Mouse (Mus musculus) gastrocnemius, postnatal 10 days (tissue): ENCODE measurements at regions not wholly inside any gene's neighbourhood (a gene's known extent, or its start where the extent isn't known, plus 50 kb on each side); places are given as distances from the start of the nearest gene placed in this dataset.

Experiments used
- DNase-seq: peaks from one replicate; pipeline ENCODE4 v3.0.0; 2021; ENCODE audit warnings: mixed read lengths

GRCm38 (mm10) chr14:80789131-80789530 is 805.2 kb downstream of the Olfm4 start:
- DNase-seq: no peak

DNA sequence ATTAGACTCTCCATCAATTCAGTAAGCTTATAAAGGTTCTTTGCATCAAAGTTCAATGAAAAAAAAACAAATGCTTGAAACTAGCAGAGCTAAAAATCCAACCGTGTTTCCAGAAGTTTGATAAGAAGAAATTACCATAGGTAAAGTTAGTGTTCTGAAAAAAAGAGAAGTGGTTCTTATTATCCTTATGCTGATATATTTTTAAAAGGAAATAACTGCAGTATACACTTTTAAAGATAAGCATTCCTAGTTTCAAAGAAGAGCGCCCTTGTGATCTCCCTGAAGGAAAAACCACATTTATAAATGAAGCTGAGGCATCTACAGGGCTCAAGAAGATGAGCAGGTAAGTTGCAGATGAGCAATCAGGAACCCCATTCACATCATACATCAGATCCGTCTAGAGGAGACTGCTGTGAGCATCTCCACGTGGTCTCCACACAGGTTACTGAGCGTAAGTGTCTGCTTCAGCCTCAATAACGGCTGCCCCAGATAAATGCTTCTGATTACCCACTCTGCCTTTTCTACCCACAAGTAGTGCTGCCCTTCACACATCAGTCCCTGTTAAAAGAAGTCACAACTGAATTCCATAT is 815.6 kb downstream of the Olfm4 start:
- DNase-seq: no peak

GRCm38 (mm10) chr14:80830476-80830875 is 846.6 kb downstream of the Olfm4 start:
- DNase-seq: no peak

GRCm38 (mm10) chr14:80844550-80844949 is 860.7 kb downstream of the Olfm4 start:
- DNase-seq: no peak

- peak; percentile 58 for DNase-seq
These were observed 861.8 kb downstream of the Olfm4 start for GRCm38 (mm10) chr14:80845576-80846269.

GRCm38 (mm10) chr14:80846420-80847083 is 862.7 kb downstream of the Olfm4 start:
- no peak for DNase-seq
